Mouse (Mus musculus): ENCODE measurements around the gene Tspan18. TPM values are rescaled to one million over a fixed set of nuclear protein-coding genes. Genes with fewer than 3 reads are reported as not detected.

Tspan18 gene
- polyA plus RNA-seq, 1 experiment from 2014 or later, result 48.4 TPM

- DNase-seq (ENCODE audit: low spot score), result no peak
- Histone ChIP-seq H3K4me3 (no peak overlapping the region), H3K4me1 (peaks cover 72% of the 10 kb centered on the region), H3K9me3 (replicated peaks) (no peaks in the 10 kb centered on the region), H3K27me3 (ENCODE audit: low read depth, poor library complexity, severe bottlenecking) (no peaks in the 10 kb centered on the region), H3K36me3 (peaks cover 11% of the 10 kb centered on the region; the same call in 1 of the 2 replicates), H3K27ac (replicated peaks) (peak overlapping the region; percentile 39)
- WGBS, result 87% methylated on average over 3 of the region's 3 CpGs
Observed at GRCm38 (mm10) chr2:93268711-93269270, 65.5 kb downstream of the Tspan18 start.

GRCm38 (mm10) chr2:93267791-93268190 lies 66.5 kb downstream of the Tspan18 start:
- Histone ChIP-seq H3K36me3 (peaks cover 11% of the 10 kb centered on the region; the same call in 1 of the 2 replicates), H3K27me3 (ENCODE audit: low read depth, poor library complexity, severe bottlenecking) (no peaks in the 10 kb centered on the region), H3K9me3 (replicated peaks) (no peaks in the 10 kb centered on the region), H3K4me3 (no peak overlapping the region), H3K27ac (replicated peaks) (peak overlapping the region; percentile 14), H3K4me1 (peaks cover 70% of the 10 kb centered on the region)
- 60% methylated on average over 4 of the region's 4 CpGs for WGBS
- DNase-seq (ENCODE audit: low spot score), result no peak

- DNase-seq (ENCODE audit: low spot score), result no peak
- Histone ChIP-seq H3K9me3 (replicated peaks) (no peaks in the 10 kb centered on the region), H3K27me3 (ENCODE audit: low read depth, poor library complexity, severe bottlenecking) (no peaks in the 10 kb centered on the region), H3K4me3 (no peak overlapping the region), H3K4me1 (peaks cover 72% of the 10 kb centered on the region), H3K36me3 (peaks cover 17% of the 10 kb centered on the region), H3K27ac (replicated peaks) (peak overlapping the region; percentile 14; the same call in 1 of the 2 replicates)
- 66% methylated on average over 7 of the region's 7 CpGs for WGBS
Observed at GRCm38 (mm10) chr2:93266565-93267169, 67.6 kb downstream of the Tspan18 start.

GRCm38 (mm10) chr2:93262291-93263285 lies 71.7 kb downstream of the Tspan18 start:
- 84% methylated on average over 5 of the region's 5 CpGs for WGBS
- H3K27ac ChIP-seq (replicated peaks), result peak overlapping the region; percentile 73
- H3K4me1 ChIP-seq, result peaks cover 64% of the 10 kb centered on the region
- no peaks in the 10 kb centered on the region for H3K9me3 ChIP-seq (replicated peaks)
- DNase-seq (ENCODE audit: low spot score), result no peak
- peaks cover 22% of the 10 kb centered on the region for H3K36me3 ChIP-seq
- no peak overlapping the region for H3K4me3 ChIP-seq
- no peaks in the 10 kb centered on the region for H3K27me3 ChIP-seq (ENCODE audit: low read depth, poor library complexity, severe bottlenecking)

GRCm38 (mm10) chr2:93261521-93262290 lies 72.6 kb downstream of the Tspan18 start:
- 75% methylated on average over 6 of the region's 6 CpGs for WGBS
- DNase-seq (ENCODE audit: low spot score), result no peak
- H3K4me1 ChIP-seq, result peaks cover 64% of the 10 kb centered on the region
- H3K9me3 ChIP-seq (replicated peaks), result no peaks in the 10 kb centered on the region
- H3K27me3 ChIP-seq (ENCODE audit: low read depth, poor library complexity, severe bottlenecking), result no peaks in the 10 kb centered on the region
- no peak overlapping the region for H3K4me3 ChIP-seq
- peak overlapping the region; percentile 73 for H3K27ac ChIP-seq (replicated peaks)
- H3K36me3 ChIP-seq, result peaks cover 22% of the 10 kb centered on the region

- no peaks in the 10 kb centered on the region for H3K9me3 ChIP-seq (replicated peaks)
- DNase-seq (ENCODE audit: low spot score), result no peak
- peaks cover 83% of the 10 kb centered on the region for H3K4me1 ChIP-seq
- H3K36me3 ChIP-seq, result peaks cover 22% of the 10 kb centered on the region
- H3K27me3 ChIP-seq (ENCODE audit: low read depth, poor library complexity, severe bottlenecking), result no peaks in the 10 kb centered on the region
- peak overlapping the region; percentile 38 for H3K27ac ChIP-seq (replicated peaks)
- 50% methylated on average over 4 of the region's 4 CpGs for WGBS
- no peak overlapping the region for H3K4me3 ChIP-seq
Observed at GRCm38 (mm10) chr2:93257634-93258033, 76.7 kb downstream of the Tspan18 start.

- Histone ChIP-seq H3K36me3 (peaks cover 16% of the 10 kb centered on the region), H3K4me1 (peaks cover 83% of the 10 kb centered on the region), H3K27ac (replicated peaks) (peak overlapping the region; percentile 38), H3K4me3 (no peak overlapping the region), H3K27me3 (ENCODE audit: low read depth, poor library complexity, severe bottlenecking) (no peaks in the 10 kb centered on the region), H3K9me3 (replicated peaks) (no peaks in the 10 kb centered on the region)
- WGBS, result 70% methylated on average over 8 of the region's 8 CpGs
- no peak for DNase-seq (ENCODE audit: low spot score)
Observed at GRCm38 (mm10) chr2:93256735-93257405, 77.4 kb downstream of the Tspan18 start.

- peaks cover 94% of the 10 kb centered on the region for H3K4me1 ChIP-seq
- peak overlapping the region; percentile 71 for H3K27ac ChIP-seq (replicated peaks)
- H3K4me3 ChIP-seq, result no peak overlapping the region
- DNase-seq (ENCODE audit: low spot score), result no peak
- 53% methylated on average over 9 of the region's 9 CpGs for WGBS
- peaks cover 16% of the 10 kb centered on the region; the same call in 1 of the 2 replicates for H3K36me3 ChIP-seq
- H3K9me3 ChIP-seq (replicated peaks), result no peaks in the 10 kb centered on the region; the same call in 1 of the 2 replicates
- no peaks in the 10 kb centered on the region for H3K27me3 ChIP-seq (ENCODE audit: low read depth, poor library complexity, severe bottlenecking)
Observed at GRCm38 (mm10) chr2:93252356-93252755, 81.9 kb downstream of the Tspan18 start.

- DNase-seq (ENCODE audit: low spot score), result peak; percentile 56
- H3K4me3 ChIP-seq, result no peak overlapping the region
- peak overlapping the region; percentile 79 for H3K27ac ChIP-seq (replicated peaks)
- peaks cover 90% of the 10 kb centered on the region for H3K4me1 ChIP-seq
- no peaks in the 10 kb centered on the region for H3K27me3 ChIP-seq (ENCODE audit: low read depth, poor library complexity, severe bottlenecking)
- peaks cover 15% of the 10 kb centered on the region for H3K36me3 ChIP-seq
- no peaks in the 10 kb centered on the region; the same call in 1 of the 2 replicates for H3K9me3 ChIP-seq (replicated peaks)
- 48% methylated on average over 7 of the region's 7 CpGs for WGBS
Observed at GRCm38 (mm10) chr2:93250611-93251010, 83.7 kb downstream of the Tspan18 start.

- H3K36me3 ChIP-seq, result peaks cover 26% of the 10 kb centered on the region
- no peak overlapping the region for H3K4me3 ChIP-seq
- H3K27me3 ChIP-seq (ENCODE audit: low read depth, poor library complexity, severe bottlenecking), result no peaks in the 10 kb centered on the region
- no peak for DNase-seq (ENCODE audit: low spot score)
- no peaks in the 10 kb centered on the region; the same call in 1 of the 2 replicates for H3K9me3 ChIP-seq (replicated peaks)
- H3K27ac ChIP-seq (replicated peaks), result peak overlapping the region; percentile 79
- peaks cover 74% of the 10 kb centered on the region for H3K4me1 ChIP-seq
- WGBS, result 83% methylated on average over 6 of the region's 6 CpGs
Observed at GRCm38 (mm10) chr2:93249058-93249457, 85.2 kb downstream of the Tspan18 start.

GRCm38 (mm10) chr2:93244090-93244443 lies 90.2 kb downstream of the Tspan18 start:
- H3K4me1 ChIP-seq, result peaks cover 67% of the 10 kb centered on the region
- H3K9me3 ChIP-seq (replicated peaks), result no peaks in the 10 kb centered on the region
- no peaks in the 10 kb centered on the region for H3K27me3 ChIP-seq (ENCODE audit: low read depth, poor library complexity, severe bottlenecking)
- no peak for DNase-seq (ENCODE audit: low spot score)
- H3K4me3 ChIP-seq, result no peak overlapping the region
- 87% methylated on average over 8 of the region's 8 CpGs for WGBS
- peaks cover 30% of the 10 kb centered on the region for H3K36me3 ChIP-seq
- H3K27ac ChIP-seq (replicated peaks), result 0 out of 2 replicates have a peak overlapping the region, but pooled peaks have one; percentile 60

Data from midbrain, embryonic 10.5 days (tissue).